Mouse (Mus musculus) hindbrain, embryonic 10.5 days (tissue): ENCODE measurements around the gene Gm20521. TPM values are rescaled to one million over a fixed set of nuclear protein-coding genes. Genes with fewer than 3 reads are reported as not detected.
"Not testable (repeated sequence)": the region's sequence is repeated elsewhere in the genome, so short reads cannot be mapped to it uniquely, and the experiment has no call there.

Experiments
- DNase-seq: peaks from one replicate; pipeline ENCODE4 v3.0.0-alpha.2; 2017; ENCODE audit warnings: low spot score
- H3K27ac ChIP-seq: fragments of 300-500 bp; sonication (generic); 2 replicates; pipeline ENCODE4 v1.5.1; 2016; ENCODE audit warnings: mild to moderate bottlenecking, moderate library complexity
- H3K27me3 ChIP-seq: fragments of 300-500 bp; sonication (generic); 2 replicates; pipeline ENCODE4 v1.6.1; 2016; ENCODE audit warnings: mild to moderate bottlenecking; ENCODE audit not compliant: poor library complexity, insufficient read depth, severe bottlenecking
- H3K36me3 ChIP-seq: fragments of 300-500 bp; sonication (generic); 2 replicates; pipeline ENCODE4 v1.6.1; 2016; ENCODE audit warnings: mild to moderate bottlenecking, moderate library complexity
- H3K4me1 ChIP-seq: fragments of 300-500 bp; sonication (generic); replicated peaks from 2 replicates; pipeline ENCODE4 v1.6.1; 2016; ENCODE audit warnings: mild to moderate bottlenecking
- H3K4me3 ChIP-seq: fragments of 300-500 bp; sonication (generic); 2 replicates; pipeline ENCODE4 v1.5.1; 2016; ENCODE audit warnings: mild to moderate bottlenecking, moderate library complexity
- H3K9me3 ChIP-seq: fragments of 300-500 bp; sonication (generic); 2 replicates; pipeline ENCODE4 v1.6.1; 2016; ENCODE audit warnings: mild to moderate bottlenecking, moderate library complexity
- WGBS: fragments of 180-500 bp; shearing (Covaris S2); methylation state at CpG from one replicate; pipeline ENCODE4 v1.1.7; 2016; 5-methylcytosine and 5-hydroxymethylcytosine counted together
- polyA plus RNA-seq: library from polyadenylated mRNA; unstranded; fragments of >200 nt; fragmentation: Nextera tagmentation; extraction: Ambion mirVana; gene quantifications from 2 replicates; pipeline ENCODE4 v1.2.1, GENCODE M21; 2016

Gene Gm20521
- polyA plus RNA-seq, 1 experiment from 2014 or later = not detected

- 93% methylated on average over 7 of the region's 7 CpGs for WGBS
- H3K27me3 ChIP-seq = no peaks in the 10 kb centered on the region
- H3K4me3 ChIP-seq = no peak overlapping the region
- H3K27ac ChIP-seq = no peak overlapping the region
- H3K9me3 ChIP-seq = no peaks in the 10 kb centered on the region
- no peaks in the 10 kb centered on the region for H3K4me1 ChIP-seq
- DNase-seq = no peak
- no peaks in the 10 kb centered on the region for H3K36me3 ChIP-seq
These were observed 60.7 kb downstream of the Gm20521 start for GRCm38 (mm10) chr14:54943971-54944370.

- Histone ChIP-seq H3K4me1 (no peaks in the 10 kb centered on the region), H3K9me3 (no peaks in the 10 kb centered on the region), H3K4me3 (no peak overlapping the region), H3K36me3 (no peaks in the 10 kb centered on the region), H3K27me3 (peaks cover 3% of the 10 kb centered on the region; the same call in 1 of the 2 replicates), H3K27ac (no peak overlapping the region)
- DNase-seq = no peak
- 84% methylated on average over 2 of the region's 2 CpGs for WGBS
These were observed 61.7 kb downstream of the Gm20521 start for GRCm38 (mm10) chr14:54944939-54945338.

- H3K4me3 ChIP-seq = no peak overlapping the region
- no peak for DNase-seq
- no peak overlapping the region for H3K27ac ChIP-seq
- no peaks in the 10 kb centered on the region for H3K9me3 ChIP-seq
- H3K27me3 ChIP-seq = peaks cover 6% of the 10 kb centered on the region; the same call in 1 of the 2 replicates
- H3K4me1 ChIP-seq = no peaks in the 10 kb centered on the region
- 86% methylated on average over 19 of the region's 19 CpGs for WGBS
- no peaks in the 10 kb centered on the region for H3K36me3 ChIP-seq
These were observed 62.9 kb downstream of the Gm20521 start for GRCm38 (mm10) chr14:54945975-54946704.

GRCm38 (mm10) chr14:54947008-54947407 lies 63.8 kb downstream of the Gm20521 start:
- H3K36me3 ChIP-seq, H3K4me3 ChIP-seq, H3K27me3 ChIP-seq, H3K27ac ChIP-seq, H3K4me1 ChIP-seq, H3K9me3 ChIP-seq, DNase-seq: not testable (repeated sequence)
- 89% methylated on average over 11 of the region's 11 CpGs for WGBS

Other genes starting within 250 kb of the Gm20521 start
- gene Gm17606, start 242.5 kb upstream of the Gm20521 start, polyA plus RNA-seq = not detected in 2 replicates
- 4.5 and 7.1 TPM in 2 replicates for gene Cdh24, start 242.1 kb upstream of the Gm20521 start, polyA plus RNA-seq
- 108 and 116 TPM in 2 replicates for gene 1700123O20Rik, start 197.2 kb upstream of the Gm20521 start, polyA plus RNA-seq
- 130 and 147 TPM in 2 replicates for gene Acin1, start 196.5 kb upstream of the Gm20521 start, polyA plus RNA-seq
- 0.14 TPM in 2 replicates for gene Gm29776, start 184.6 kb upstream of the Gm20521 start, polyA plus RNA-seq
- gene Cebpe, start 171.3 kb upstream of the Gm20521 start, polyA plus RNA-seq = not detected in 2 replicates
- 1.8 and 3.5 TPM in 2 replicates for gene Slc7a8, start 101.5 kb upstream of the Gm20521 start, polyA plus RNA-seq
- gene Rnf212b, start 69.3 kb upstream of the Gm20521 start, polyA plus RNA-seq = not detected in 2 replicates
- 19.7 and 22.7 TPM in 2 replicates for gene Homez, start 12.5 kb upstream of the Gm20521 start, polyA plus RNA-seq
- 0.38 and 0.44 TPM in 2 replicates for gene Ppp1r3e, start 5.9 kb upstream of the Gm20521 start, polyA plus RNA-seq
- gene Bcl2l2, start 64 bp upstream of the Gm20521 start, polyA plus RNA-seq = 2.2 and 3.0 TPM in 2 replicates
- gene Pabpn1, start 9.1 kb downstream of the Gm20521 start, polyA plus RNA-seq = 160 TPM in 2 replicates
- 45.2 and 62.5 TPM in 2 replicates for gene Slc22a17, start 29.7 kb downstream of the Gm20521 start, polyA plus RNA-seq
- 36.5 and 40.0 TPM in 2 replicates for gene Efs, start 42.7 kb downstream of the Gm20521 start, polyA plus RNA-seq
- 0.24 TPM in 1 of 2 replicates, not detected in the other for gene Il25, start 49.3 kb downstream of the Gm20521 start, polyA plus RNA-seq
- 0.78 and 2.9 TPM in 2 replicates for gene Cmtm5, start 52.8 kb downstream of the Gm20521 start, polyA plus RNA-seq
- gene Myh6, start 83.5 kb downstream of the Gm20521 start, polyA plus RNA-seq = 0.63 and 1.9 TPM in 2 replicates
- not detected in 2 replicates for gene Gm17428, start 93.5 kb downstream of the Gm20521 start, polyA plus RNA-seq
- 0.16 and 4.6 TPM in 2 replicates for gene Myh7, start 111.2 kb downstream of the Gm20521 start, polyA plus RNA-seq
- 73.5 and 85.9 TPM in 2 replicates for gene Ngdn, start 132.0 kb downstream of the Gm20521 start, polyA plus RNA-seq
- 8.8 and 17.7 TPM in 2 replicates for gene Zfhx2, start 208.9 kb downstream of the Gm20521 start, polyA plus RNA-seq
- gene Thtpa, start 211.3 kb downstream of the Gm20521 start, polyA plus RNA-seq = 24.4 and 26.1 TPM in 2 replicates
- gene Ap1g2, start 223.2 kb downstream of the Gm20521 start, polyA plus RNA-seq = 14.5 and 16.3 TPM in 2 replicates
- gene Jph4, start 233.5 kb downstream of the Gm20521 start, polyA plus RNA-seq = 0.75 and 1.7 TPM in 2 replicates